Mouse (Mus musculus) G1E (cell line): Measurements from ENCODE around the gene Lrrc8a.

Experiments used
- CTCF ChIP-seq: IDR thresholded peaks from 2 replicates; pipeline ENCODE4 v1.5.1; 2012; ENCODE audit warnings: low read depth, low read length, inconsistent platforms, mixed read lengths
- GATA1 ChIP-seq: IDR thresholded peaks from 2 replicates; pipeline ENCODE4 v1.6.1; 2012; ENCODE audit warnings: borderline replicate concordance, low read length, inconsistent platforms, mixed read lengths
- GATA2 ChIP-seq: IDR thresholded peaks from 2 replicates; pipeline ENCODE4 v1.6.1; 2012; ENCODE audit warnings: low read depth, low read length, inconsistent platforms, borderline replicate concordance
- TAL1 ChIP-seq: conservative IDR thresholded peaks from 2 replicates; pipeline ENCODE4 v1.6.1; 2012; ENCODE audit warnings: low read depth, low read length, inconsistent platforms, mixed read lengths

DNA sequence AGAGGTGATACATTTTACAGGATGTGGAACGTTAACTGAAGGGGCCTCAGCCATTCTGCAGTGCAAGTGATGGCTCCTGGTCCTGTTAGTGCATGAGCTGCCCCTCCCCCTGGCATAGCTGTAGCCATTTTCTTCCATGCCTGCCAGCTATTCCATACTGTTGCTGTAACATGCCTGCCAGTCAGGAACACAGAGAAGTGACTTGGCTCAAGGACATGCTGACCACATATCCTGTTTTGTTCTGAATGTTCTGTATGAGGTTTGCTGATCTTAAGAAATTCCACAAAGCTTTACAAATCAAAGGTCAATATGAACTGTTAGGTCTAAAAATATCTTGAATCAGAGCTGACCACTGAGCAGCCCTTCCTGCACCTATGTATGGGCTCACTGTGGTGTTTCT, 24.6 kb upstream of the Lrrc8a start:
- no peak for TF ChIP-seq CTCF
- TF ChIP-seq TAL1, result no peak
- no peak for TF ChIP-seq GATA1
- no peak for TF ChIP-seq GATA2
